Mouse (Mus musculus) embryo, embryonic 11.5 days (tissue): Measurements from ENCODE around the gene Rps25.
"Not testable (repeated sequence)": the region's sequence is repeated elsewhere in the genome, so short reads cannot be mapped to it uniquely, and the experiment has no call there.

Experiments used
- DNase-seq: peaks from one replicate; pipeline ENCODE4 v3.0.0-alpha.2; 2012; ENCODE audit warnings: low read depth, low spot score

The Rps25 gene

GRCm38 (mm10) chr9:44401081-44401480 is 5.9 kb upstream of the Rps25 start:
- DNase-seq: no peak

DNA sequence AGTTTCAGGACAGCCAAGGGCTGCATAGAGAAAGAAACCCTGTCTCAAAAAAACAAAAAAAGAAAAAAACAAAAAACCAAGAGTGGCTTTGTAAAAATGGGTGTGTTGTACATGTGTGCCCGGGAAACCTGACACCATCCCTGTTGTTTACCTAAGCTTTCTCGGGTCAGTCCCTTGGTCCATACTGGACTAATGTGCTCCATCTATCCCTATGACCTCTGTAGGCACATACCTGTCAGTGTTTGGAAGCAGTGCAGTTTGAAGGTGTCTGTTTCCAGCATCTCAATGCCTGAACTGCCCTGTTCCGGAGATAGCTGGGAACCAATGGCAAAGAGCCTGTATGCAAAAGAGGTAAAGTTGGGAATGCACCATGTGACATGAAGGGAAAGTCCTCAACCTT is 1.9 kb upstream of the Rps25 start:
- DNase-seq: no peak

DNA sequence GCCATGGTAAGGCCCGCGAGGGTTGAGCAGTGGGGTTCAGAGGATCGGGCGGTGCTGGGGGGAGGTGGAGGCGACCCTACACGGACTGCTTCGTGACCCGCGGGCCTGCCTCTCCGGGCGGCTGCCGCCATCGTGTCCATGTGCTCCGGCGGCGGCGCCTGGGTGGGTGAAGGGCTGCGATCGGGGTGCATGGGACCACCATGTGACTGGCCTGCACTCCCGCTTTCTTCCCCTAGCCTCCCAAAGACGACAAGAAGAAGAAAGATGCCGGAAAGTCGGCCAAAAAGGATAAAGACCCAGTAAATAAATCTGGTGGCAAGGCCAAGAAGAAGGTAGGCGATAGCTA is 786 bp downstream of the Rps25 start:
- no peak for DNase-seq

DNA sequence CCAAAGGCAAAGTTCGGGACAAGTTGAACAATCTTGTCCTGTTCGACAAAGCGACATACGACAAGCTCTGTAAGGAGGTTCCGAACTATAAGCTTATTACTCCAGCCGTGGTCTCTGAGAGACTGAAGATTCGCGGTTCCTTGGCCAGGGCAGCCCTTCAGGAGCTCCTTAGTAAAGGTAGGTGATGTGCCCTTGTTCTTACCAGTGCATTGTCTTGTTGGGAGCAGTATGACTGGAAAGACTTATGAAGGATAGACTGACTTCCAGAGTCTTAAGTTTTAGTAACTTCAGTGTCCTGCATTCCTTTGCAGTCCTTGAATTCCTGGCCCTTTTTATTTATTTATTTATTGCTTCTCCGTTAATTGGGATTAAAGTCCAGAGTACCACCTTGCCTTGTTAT is 1.8 kb downstream of the Rps25 start:
- DNase-seq: not testable (repeated sequence)

- DNase-seq: no peak
These were observed 3.9 kb downstream of the Rps25 start for GRCm38 (mm10) chr9:44410647-44411336.

- no peak for DNase-seq
These were observed 4.7 kb downstream of the Rps25 start for GRCm38 (mm10) chr9:44411601-44412130.

DNA sequence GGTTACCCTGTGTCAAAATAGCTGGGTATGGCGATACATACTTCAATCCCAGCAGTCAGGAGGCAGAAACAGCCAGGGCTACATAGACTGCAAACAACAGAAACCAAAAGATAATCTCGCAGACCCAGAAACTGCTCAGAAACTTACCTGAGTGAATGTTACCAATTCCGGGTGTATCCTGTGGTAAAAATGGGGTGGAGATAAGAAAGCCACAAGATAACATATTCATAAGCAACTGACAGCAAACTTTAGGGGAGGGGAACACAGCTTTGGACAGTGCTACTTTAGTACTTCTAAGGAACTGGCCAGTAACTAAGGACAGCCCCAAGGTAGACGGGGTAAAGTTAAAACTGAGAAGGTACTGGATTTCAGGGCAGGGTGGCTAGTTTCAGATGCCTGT is 5.4 kb downstream of the Rps25 start:
- no peak for DNase-seq

DNA sequence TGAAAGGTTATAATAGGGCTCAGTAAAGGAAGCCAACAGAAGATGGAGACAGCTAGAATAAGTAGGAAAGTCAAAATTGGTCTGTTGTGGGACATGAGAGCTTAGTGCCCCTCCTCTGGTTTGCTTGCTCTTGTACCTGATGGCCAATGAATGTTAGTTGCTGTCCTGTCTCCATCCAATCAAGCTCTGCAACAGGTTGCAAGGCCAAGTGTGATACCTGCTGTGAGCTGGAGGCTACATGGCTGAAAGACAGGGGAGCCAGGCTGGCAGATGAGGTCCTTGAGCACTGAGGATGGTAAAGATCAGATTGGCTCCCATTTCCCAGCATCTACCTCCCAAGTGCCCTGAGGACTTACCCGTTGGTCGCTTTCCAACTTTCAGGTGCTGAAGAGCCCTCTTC is 5.8 kb downstream of the Rps25 start:
- DNase-seq: no peak

- DNase-seq: peak; percentile 14
These were observed 10.4 kb downstream of the Rps25 start for GRCm38 (mm10) chr9:44417156-44417891.

DNA sequence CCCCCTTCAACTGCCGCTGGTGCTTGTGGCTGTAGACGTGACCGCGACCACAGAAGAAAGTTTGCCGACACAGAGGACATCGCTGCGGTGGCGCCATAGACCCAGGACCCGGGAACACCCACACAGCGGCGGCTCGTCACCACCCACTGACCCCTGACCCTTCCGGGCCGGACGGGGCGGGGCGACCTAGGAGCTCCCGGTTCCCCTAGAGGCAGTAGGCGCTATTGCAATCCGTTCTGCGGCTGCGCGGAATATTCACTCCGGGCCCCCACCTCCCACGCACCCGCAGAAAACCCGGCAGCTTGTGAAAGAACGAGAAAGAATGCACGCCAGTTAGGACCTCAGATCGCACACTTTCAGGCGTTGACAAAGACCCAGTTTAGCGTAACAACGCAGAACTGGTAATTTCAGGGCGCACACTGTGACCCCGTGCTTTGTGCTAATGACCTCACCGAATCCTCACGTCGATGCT is 11.0 kb downstream of the Rps25 start:
- peak; percentile 84 for DNase-seq

DNA sequence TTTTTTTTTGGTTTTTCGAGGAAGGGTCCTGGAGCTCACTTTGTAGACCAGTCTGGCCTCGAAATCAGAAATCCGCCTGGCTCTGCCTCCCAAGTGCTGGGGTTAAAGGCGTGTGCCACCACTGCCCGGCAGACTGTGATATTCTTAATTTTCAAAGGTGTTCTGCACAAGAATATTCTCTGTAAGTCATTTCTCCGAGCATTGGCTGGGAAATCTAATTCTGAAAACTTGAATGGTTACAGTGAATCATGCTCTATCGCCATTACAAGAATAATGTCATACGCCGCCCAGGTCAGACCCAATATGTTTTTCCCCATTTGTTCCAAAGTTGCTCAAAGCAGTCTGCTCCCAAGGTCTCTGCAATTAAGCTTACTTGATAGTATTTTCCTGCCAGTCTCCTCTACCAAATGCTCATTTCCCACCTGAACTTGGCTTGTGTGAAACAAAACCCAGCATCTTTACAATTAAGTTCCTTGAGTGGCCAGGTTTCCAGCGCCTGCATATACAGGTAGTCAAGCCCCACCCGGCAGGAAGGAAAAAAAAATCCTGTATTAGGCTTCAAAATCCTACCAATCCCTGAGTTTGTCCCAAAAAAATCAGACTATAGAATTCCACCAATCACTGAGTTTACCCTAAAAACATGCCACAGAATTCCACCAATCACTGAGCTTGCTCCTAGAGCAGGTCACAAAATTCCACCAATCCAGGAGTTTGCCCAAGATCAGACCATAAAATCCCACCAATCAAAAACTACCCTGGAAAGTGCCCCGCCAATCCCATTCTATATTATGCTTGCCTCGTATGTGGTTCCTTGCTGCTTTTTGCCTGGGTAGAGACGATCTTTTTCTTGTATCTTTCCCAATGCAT is 11.8 kb downstream of the Rps25 start, which contains the start of gene Ccdc84:
TSS of gene Ccdc84 (minus strand) at position 51 of the 867 bp plus-strand sequence.
- no peak for DNase-seq

DNA sequence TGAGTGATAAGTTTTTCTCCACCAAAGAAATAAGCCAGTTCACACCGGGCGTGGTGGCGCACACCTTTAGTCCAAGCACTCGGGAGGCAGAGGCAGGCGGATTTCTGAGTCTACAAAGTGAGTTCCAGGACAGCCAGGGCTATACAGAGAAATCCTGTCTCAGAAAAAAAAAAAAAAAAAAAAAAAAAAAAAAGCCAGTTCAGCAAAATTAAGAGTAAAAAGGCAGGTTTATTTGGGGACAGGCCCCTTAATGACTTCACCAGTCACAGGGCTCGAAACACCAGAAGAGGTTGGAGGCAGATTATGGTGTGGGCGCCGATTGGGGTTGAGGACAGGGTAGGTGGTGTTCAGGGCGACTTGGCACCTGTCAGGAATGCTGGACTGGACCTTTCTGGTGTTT is 12.8 kb downstream of the Rps25 start:
- not testable (repeated sequence) for DNase-seq

- no peak for DNase-seq
These were observed 13.4 kb downstream of the Rps25 start for GRCm38 (mm10) chr9:44420280-44420898.

DNA sequence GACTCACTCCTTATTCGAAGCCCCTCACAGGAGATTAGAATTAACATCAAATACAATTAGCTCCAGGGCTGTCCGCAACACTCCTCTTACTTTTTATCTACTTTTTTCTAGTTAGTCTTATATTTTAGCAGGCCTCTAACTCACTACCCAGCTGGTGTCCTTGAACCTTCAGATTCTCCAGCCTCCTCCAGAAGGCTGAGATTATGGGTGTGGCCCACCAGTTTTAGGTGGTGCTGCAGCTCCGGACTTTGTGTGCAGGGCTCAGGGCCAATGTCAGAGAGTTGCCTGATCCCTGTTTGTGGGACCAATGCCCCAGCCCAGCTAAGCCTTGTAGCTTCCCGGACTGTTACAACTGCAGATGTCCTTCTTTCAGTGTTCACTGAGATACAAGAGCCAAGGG is 16.6 kb downstream of the Rps25 start:
- DNase-seq: no peak

- DNase-seq: no peak
These were observed 25.7 kb downstream of the Rps25 start for GRCm38 (mm10) chr9:44432577-44433185.

- no peak for DNase-seq
These were observed 28.8 kb downstream of the Rps25 start for GRCm38 (mm10) chr9:44435747-44436146.

GRCm38 (mm10) chr9:44440961-44441360 is 34.0 kb downstream of the Rps25 start, which contains the start of gene Foxr1:
Gene Foxr1 (minus strand): TSS chr9:44441136.
- no peak for DNase-seq

GRCm38 (mm10) chr9:44444402-44445025 is 37.6 kb downstream of the Rps25 start:
- not testable (repeated sequence) for DNase-seq

DNA sequence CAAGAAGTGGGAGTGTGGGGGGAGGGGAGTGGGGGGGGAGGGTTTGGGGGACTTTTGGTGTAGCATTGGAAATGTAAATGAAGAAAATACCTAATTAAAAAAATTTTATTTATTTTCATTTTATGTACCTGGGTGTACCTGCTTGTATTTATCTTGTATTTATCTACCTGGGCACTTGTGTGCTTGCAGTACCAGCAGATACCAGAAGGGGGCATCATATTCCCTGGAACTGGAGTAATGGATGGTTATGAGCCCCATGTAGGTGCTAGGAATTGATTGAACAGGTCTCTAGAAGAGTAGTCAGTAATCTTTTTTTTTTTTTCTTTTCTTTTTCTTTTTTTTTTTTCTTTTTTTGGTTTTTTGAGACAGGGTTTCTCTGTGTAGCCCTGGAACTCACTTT is 43.4 kb downstream of the Rps25 start:
- no peak for DNase-seq

DNA sequence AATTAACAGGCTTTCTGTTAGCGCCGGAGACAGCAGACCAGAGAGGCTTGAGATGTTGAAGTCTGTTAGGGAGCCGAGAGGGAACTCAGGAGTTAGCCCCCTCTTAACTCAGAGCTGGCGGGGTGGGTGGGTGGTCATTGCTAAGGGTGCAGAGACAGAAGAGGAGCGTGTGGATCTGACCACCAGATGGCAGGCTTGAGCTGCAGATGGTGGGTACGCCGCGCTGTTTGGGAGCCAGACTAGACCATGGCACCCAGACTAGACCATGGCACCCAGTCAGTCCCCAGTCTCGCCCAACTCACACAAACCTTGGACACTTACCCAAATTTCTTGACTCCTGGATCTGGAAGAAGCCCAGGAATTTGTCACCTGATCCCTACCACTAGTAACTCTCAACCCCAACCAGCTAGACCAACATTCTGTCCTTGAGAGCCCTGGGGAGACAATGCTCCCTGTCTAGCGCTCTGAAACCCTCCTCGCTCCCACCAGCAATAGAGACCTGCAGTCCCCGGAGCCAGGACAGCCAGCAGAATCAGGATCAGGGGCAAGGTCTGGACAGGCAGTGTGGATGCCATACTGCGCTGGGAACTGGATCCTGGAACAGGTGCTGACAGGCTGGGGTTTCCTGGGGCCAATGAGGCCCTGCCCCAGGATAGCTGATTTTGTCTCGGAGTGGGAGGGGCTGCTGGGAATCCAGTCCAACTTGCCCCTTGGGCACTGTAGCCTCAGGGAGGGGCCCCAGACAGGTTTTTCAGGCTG is 47.4 kb downstream of the Rps25 start:
- peak; percentile 76 for DNase-seq
